Mouse (Mus musculus): ENCODE measurements around the gene Fam83e. TPM values are rescaled to one million over a fixed set of nuclear protein-coding genes. Genes with fewer than 3 reads are reported as not detected.

Fam83e gene
- polyA plus RNA-seq, 1 experiment from 2014 or later: 0.39 TPM

DNA sequence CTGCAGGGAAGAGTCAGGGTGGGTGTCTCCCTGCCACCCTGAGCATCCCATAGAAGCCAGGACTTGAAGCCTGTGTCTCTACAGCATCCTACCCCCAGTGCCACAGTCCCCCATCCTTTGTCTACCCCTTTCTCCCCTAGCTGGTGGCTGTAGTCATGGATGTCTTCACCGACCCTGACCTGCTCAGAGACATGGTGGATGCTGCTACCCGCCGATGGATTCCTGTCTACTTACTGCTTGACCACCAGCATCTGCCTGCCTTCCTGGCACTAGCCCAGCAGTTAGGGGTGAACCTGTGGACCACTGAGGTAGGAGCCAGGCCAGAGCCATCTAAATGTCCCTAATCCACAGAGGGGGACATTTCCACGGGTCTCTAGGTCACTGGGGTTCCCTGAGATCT, 2.3 kb downstream of the Fam83e start:
- Histone ChIP-seq H3K9me3 (replicated peaks; ENCODE audit: control insufficient read depth, low read length) (no peaks in the 10 kb centered on the region), H3K4me2 (ENCODE audit: low read depth, low read length) (no peak overlapping the region), H3K4me3 (ENCODE audit: low read length) (no peak overlapping the region), H3K9ac (ENCODE audit: low read length) (no peak overlapping the region), H3K4me1 (ENCODE audit: control insufficient read depth, insufficient read depth, low read length) (peaks cover 14% of the 10 kb centered on the region), H3K27me3 (ENCODE audit: control insufficient read depth, insufficient read depth, low read length) (no peaks in the 10 kb centered on the region), H3K27ac (ENCODE audit: low read length) (no peak overlapping the region), H3K36me3 (ENCODE audit: control insufficient read depth, insufficient read depth) (peaks cover 23% of the 10 kb centered on the region)
- ATAC-seq (replicated peaks; ENCODE audit: extremely low read depth, insufficient read depth, low FRiP score): no peak
- 89% methylated on average over 4 of the region's 4 CpGs for WGBS

DNA sequence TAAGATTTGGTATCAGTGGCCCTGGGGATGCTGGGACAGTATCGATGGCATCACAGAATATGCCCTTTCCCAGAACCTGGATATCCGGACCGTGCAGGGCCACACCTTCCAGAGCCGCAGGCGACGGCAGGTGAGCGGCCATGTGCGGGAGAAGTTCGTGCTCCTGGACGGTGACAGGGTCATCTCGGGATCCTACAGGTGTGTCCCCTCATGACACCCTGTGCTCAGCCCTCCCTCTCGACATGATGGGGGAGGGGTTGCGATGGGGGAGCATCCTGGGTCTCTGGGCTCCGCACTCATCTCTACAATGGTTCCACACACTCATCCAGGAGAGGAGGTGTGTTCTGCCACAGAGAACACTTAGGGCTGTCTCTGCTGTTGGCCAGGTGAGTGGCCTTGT, 2.8 kb downstream of the Fam83e start:
- H3K27ac ChIP-seq (ENCODE audit: low read length): no peak overlapping the region
- no peak for ATAC-seq (replicated peaks; ENCODE audit: extremely low read depth, insufficient read depth, low FRiP score)
- no peak overlapping the region for H3K9ac ChIP-seq (ENCODE audit: low read length)
- no peaks in the 10 kb centered on the region for H3K9me3 ChIP-seq (replicated peaks; ENCODE audit: control insufficient read depth, low read length)
- no peak overlapping the region for H3K4me3 ChIP-seq (ENCODE audit: low read length)
- peaks cover 11% of the 10 kb centered on the region for H3K4me1 ChIP-seq (ENCODE audit: control insufficient read depth, insufficient read depth, low read length)
- H3K36me3 ChIP-seq (ENCODE audit: control insufficient read depth, insufficient read depth): peaks cover 23% of the 10 kb centered on the region
- 90% methylated on average over 14 of the region's 14 CpGs for WGBS
- no peak overlapping the region for H3K4me2 ChIP-seq (ENCODE audit: low read depth, low read length)
- H3K27me3 ChIP-seq (ENCODE audit: control insufficient read depth, insufficient read depth, low read length): no peaks in the 10 kb centered on the region

DNA sequence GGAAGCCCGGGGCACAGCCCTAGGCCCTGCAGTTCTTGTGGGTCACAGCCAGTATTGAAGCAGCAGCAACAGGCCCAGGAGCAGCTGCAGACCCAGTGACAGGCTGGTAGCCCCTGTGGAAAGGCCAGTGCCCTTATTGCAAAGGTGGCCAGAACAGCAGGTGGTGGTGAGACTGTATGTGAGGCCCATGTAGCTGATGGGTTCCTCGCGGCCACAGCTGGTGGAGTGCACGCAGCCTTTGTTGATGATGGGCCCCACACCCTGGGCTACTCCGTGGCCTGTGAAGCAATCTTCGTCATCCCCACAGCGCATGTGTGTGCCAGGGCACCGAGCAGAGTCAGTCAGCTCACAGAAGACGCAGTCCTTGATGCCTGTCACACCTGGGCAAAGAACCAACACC, 4.1 kb downstream of the Fam83e start:
- no peak for ATAC-seq (replicated peaks; ENCODE audit: extremely low read depth, insufficient read depth, low FRiP score)
- H3K27ac ChIP-seq (ENCODE audit: low read length): no peak overlapping the region
- H3K4me1 ChIP-seq (ENCODE audit: control insufficient read depth, insufficient read depth, low read length): no peaks in the 10 kb centered on the region
- peaks cover 12% of the 10 kb centered on the region for H3K36me3 ChIP-seq (ENCODE audit: control insufficient read depth, insufficient read depth)
- H3K9ac ChIP-seq (ENCODE audit: low read length): no peak overlapping the region
- no peak overlapping the region for H3K4me3 ChIP-seq (ENCODE audit: low read length)
- no peaks in the 10 kb centered on the region for H3K9me3 ChIP-seq (replicated peaks; ENCODE audit: control insufficient read depth, low read length)
- no peak overlapping the region for H3K4me2 ChIP-seq (ENCODE audit: low read depth, low read length)
- no peaks in the 10 kb centered on the region for H3K27me3 ChIP-seq (ENCODE audit: control insufficient read depth, insufficient read depth, low read length)
- WGBS: 88% methylated on average over 9 of the region's 9 CpGs

DNA sequence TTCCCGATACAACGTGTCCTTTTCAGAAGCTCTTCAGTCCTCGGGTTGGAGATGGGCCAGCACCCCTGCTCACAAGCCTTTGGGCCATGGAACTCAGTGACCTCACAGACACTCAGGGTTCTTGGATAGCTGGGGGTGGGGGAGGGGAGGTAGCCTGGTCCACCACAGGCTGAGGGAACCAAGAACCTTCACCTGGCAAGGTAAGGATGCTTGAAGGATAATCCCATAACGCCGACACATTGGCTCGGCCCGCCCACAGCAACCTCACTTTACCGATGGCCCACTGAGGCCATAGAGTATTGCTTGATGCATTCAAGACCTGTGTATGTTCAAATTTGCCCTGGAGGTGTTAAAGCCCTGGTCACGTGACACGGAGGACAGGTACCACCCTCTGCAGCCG, 4.7 kb downstream of the Fam83e start, which contains the start of gene Spaca4:
Gene Spaca4, minus strand, starts transcription at position 101 of the 400 bp plus-strand sequence.
- Histone ChIP-seq H3K36me3 (ENCODE audit: control insufficient read depth, insufficient read depth) (peaks cover 8% of the 10 kb centered on the region), H3K27ac (ENCODE audit: low read length) (no peak within 1 kb of the TSS), H3K9ac (ENCODE audit: low read length) (no peak within 1 kb of the TSS), H3K4me3 (ENCODE audit: low read length) (no peak within 1 kb of the TSS), H3K4me2 (ENCODE audit: low read depth, low read length) (no peak within 1 kb of the TSS), H3K9me3 (replicated peaks; ENCODE audit: control insufficient read depth, low read length) (no peaks in the 10 kb centered on the region), H3K4me1 (ENCODE audit: control insufficient read depth, insufficient read depth, low read length) (no peaks in the 10 kb centered on the region), H3K27me3 (ENCODE audit: control insufficient read depth, insufficient read depth, low read length) (no peaks in the 10 kb centered on the region)
- ATAC-seq (replicated peaks; ENCODE audit: extremely low read depth, insufficient read depth, low FRiP score): no peak
- 87% methylated on average over 11 of the region's 11 CpGs for WGBS

DNA sequence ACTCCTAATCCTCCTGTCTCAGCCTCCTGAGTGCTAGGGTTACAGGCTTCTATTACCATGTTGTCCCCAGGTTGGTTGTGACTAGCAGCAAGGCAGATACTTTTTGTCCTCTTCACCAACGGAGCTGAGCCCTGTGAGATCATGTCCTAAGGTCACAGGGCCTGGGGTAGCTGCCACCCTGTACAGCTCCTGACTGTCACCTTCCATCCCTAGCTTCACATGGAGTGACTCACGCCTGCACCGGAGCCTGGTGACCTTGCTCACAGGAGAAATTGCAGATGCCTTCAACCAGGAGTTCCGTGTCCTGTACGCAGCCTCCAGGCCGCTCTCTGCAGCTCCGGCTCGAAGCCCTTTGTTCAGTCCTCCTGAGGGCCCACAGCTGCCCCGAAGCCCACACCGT, 5.4 kb downstream of the Fam83e start:
- Histone ChIP-seq H3K9ac (ENCODE audit: low read length) (no peak overlapping the region), H3K4me2 (ENCODE audit: low read depth, low read length) (no peak overlapping the region), H3K9me3 (replicated peaks; ENCODE audit: control insufficient read depth, low read length) (no peaks in the 10 kb centered on the region), H3K4me3 (ENCODE audit: low read length) (no peak overlapping the region), H3K4me1 (ENCODE audit: control insufficient read depth, insufficient read depth, low read length) (no peaks in the 10 kb centered on the region), H3K27me3 (ENCODE audit: control insufficient read depth, insufficient read depth, low read length) (no peaks in the 10 kb centered on the region), H3K27ac (ENCODE audit: low read length) (no peak overlapping the region), H3K36me3 (ENCODE audit: control insufficient read depth, insufficient read depth) (peaks cover 5% of the 10 kb centered on the region; the same call in 1 of the 2 replicates)
- ATAC-seq (replicated peaks; ENCODE audit: extremely low read depth, insufficient read depth, low FRiP score): no peak
- WGBS: 87% methylated on average over 10 of the region's 10 CpGs

DNA sequence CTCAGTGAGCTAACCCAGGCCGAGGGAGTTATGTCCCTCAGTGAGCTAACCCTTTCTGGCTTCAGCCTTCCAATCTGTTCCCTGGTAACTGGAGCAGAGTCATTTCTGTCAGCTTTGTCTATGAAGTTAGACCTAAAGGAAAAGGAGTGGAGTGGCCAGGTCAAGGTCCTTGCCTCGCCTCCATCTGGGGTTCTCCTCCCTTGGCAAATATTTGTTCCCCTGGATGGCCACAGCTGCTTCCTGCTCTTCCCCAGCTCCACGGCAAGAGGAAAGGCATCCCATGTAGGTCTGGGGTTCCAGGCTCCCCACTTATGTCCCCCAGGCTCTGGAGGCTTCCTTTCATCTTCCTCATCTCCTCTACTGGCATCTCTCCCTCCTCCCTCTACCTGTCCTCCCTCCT, 6.6 kb downstream of the Fam83e start:
- no peaks in the 10 kb centered on the region for H3K27me3 ChIP-seq (ENCODE audit: control insufficient read depth, insufficient read depth, low read length)
- H3K4me1 ChIP-seq (ENCODE audit: control insufficient read depth, insufficient read depth, low read length): no peaks in the 10 kb centered on the region
- ATAC-seq (replicated peaks; ENCODE audit: extremely low read depth, insufficient read depth, low FRiP score): no peak
- H3K27ac ChIP-seq (ENCODE audit: low read length): no peak overlapping the region
- 75% methylated on average over 3 of the region's 3 CpGs for WGBS
- peaks cover 3% of the 10 kb centered on the region; the same call in 1 of the 2 replicates for H3K36me3 ChIP-seq (ENCODE audit: control insufficient read depth, insufficient read depth)
- H3K4me2 ChIP-seq (ENCODE audit: low read depth, low read length): no peak overlapping the region
- H3K4me3 ChIP-seq (ENCODE audit: low read length): no peak overlapping the region
- no peak overlapping the region for H3K9ac ChIP-seq (ENCODE audit: low read length)
- H3K9me3 ChIP-seq (replicated peaks; ENCODE audit: control insufficient read depth, low read length): no peaks in the 10 kb centered on the region

DNA sequence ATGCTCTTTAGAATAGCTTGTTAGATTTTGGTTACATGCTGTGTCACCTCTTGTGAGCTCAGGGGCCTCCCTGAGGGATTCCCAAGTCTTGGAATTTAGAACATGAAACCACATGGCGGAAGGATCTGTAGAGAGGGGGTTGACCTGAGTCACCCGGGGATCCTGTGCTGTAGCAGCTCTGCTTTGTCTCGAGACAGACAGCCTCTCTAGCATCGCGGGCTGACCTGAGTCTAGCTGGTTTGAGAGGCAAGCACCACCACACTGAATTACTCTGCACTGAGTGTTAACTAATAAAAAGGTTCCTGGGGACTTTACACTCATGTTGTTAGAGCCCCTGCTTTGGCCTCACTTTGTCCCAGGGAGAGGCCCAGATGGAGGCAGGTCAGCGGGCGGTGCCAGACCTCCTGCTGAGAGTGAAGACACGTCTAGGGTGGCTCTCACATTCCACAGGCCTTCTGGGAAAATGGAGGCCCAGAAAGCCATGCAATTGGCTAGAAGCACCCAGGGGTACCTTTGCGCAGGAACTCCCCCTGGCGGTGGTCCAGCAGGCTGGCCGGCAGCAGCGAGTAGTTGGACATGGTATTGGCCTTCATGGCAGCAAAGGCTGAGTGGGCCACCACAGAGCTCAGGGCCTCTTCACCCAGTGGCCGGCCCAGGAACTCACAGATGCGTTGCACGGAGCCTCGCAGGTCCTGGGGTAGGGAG, 9.9 kb downstream of the Fam83e start:
- 18% methylated on average over 16 of the region's 16 CpGs for WGBS
- no peak overlapping the region for H3K9ac ChIP-seq (ENCODE audit: low read length)
- H3K4me1 ChIP-seq (ENCODE audit: control insufficient read depth, insufficient read depth, low read length): no peaks in the 10 kb centered on the region
- no peaks in the 10 kb centered on the region for H3K36me3 ChIP-seq (ENCODE audit: control insufficient read depth, insufficient read depth)
- no peaks in the 10 kb centered on the region for H3K27me3 ChIP-seq (ENCODE audit: control insufficient read depth, insufficient read depth, low read length)
- no peak overlapping the region for H3K4me3 ChIP-seq (ENCODE audit: low read length)
- H3K27ac ChIP-seq (ENCODE audit: low read length): no peak overlapping the region
- H3K4me2 ChIP-seq (ENCODE audit: low read depth, low read length): no peak overlapping the region
- ATAC-seq (replicated peaks; ENCODE audit: extremely low read depth, insufficient read depth, low FRiP score): no peak
- no peaks in the 10 kb centered on the region for H3K9me3 ChIP-seq (replicated peaks; ENCODE audit: control insufficient read depth, low read length)

DNA sequence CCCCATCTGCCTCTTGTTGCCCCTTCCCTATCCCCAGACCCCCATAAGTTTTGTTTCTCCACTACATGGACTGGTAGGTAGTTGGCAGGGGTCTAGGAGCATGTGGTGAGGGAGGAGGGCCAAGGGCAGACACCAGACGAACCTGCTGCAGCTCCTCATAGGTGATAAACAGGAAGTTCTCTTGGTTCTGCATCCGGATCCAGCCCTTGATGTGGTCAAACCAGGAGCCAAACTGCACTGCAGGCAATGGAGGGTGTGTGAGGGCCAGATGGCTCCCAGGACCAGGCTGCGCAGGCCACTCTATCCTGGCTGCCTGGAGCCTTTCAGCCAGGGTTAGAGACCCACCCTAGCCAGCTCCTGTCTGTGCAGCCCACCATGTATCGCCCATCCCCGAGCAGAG, 12.5 kb downstream of the Fam83e start:
- peak; percentile 49 for ATAC-seq (replicated peaks; ENCODE audit: extremely low read depth, insufficient read depth, low FRiP score)
- no peak overlapping the region for H3K27ac ChIP-seq (ENCODE audit: low read length)
- H3K4me1 ChIP-seq (ENCODE audit: control insufficient read depth, insufficient read depth, low read length): no peaks in the 10 kb centered on the region
- H3K9me3 ChIP-seq (replicated peaks; ENCODE audit: control insufficient read depth, low read length): no peaks in the 10 kb centered on the region
- H3K36me3 ChIP-seq (ENCODE audit: control insufficient read depth, insufficient read depth): no peaks in the 10 kb centered on the region
- H3K4me2 ChIP-seq (ENCODE audit: low read depth, low read length): no peak overlapping the region
- H3K4me3 ChIP-seq (ENCODE audit: low read length): no peak overlapping the region
- WGBS: 67% methylated on average over 5 of the region's 5 CpGs
- H3K27me3 ChIP-seq (ENCODE audit: control insufficient read depth, insufficient read depth, low read length): no peaks in the 10 kb centered on the region
- no peak overlapping the region for H3K9ac ChIP-seq (ENCODE audit: low read length)

DNA sequence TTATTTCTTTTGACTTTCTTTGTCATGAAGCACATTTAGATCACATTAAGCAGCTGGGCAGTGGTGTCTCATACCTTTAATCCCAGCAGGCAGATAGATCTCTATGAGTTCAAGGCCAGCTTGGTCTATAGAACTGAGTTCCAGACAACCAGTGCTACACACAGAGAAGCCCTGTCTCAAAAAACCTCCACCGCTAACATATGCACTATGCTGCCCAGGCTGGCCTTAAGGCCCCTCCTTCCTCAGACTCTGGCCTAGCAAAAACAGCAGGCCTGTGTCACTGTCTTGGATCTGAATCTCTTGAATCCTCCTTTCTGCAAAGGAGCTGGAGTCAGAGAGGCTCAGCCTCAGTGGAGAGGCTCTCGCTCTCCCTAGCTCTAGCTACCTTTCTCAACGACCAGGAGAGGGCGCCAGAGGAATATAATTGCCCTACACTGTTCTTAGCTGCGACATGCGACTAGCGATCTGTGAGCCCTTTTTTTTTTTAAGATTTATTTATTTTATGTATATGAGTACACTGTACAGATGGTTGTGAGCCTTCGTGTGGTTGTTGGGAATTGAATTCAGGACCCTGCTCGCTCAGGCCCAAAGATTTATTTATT, 18.3 kb downstream of the Fam83e start:
- Histone ChIP-seq H3K9me3 (replicated peaks; ENCODE audit: control insufficient read depth, low read length) (no peaks in the 10 kb centered on the region), H3K27me3 (ENCODE audit: control insufficient read depth, insufficient read depth, low read length) (no peaks in the 10 kb centered on the region), H3K36me3 (ENCODE audit: control insufficient read depth, insufficient read depth) (no peaks in the 10 kb centered on the region), H3K4me2 (ENCODE audit: low read depth, low read length) (no peak overlapping the region), H3K4me1 (ENCODE audit: control insufficient read depth, insufficient read depth, low read length) (no peaks in the 10 kb centered on the region), H3K27ac (ENCODE audit: low read length) (no peak overlapping the region), H3K4me3 (ENCODE audit: low read length) (no peak overlapping the region), H3K9ac (ENCODE audit: low read length) (no peak overlapping the region)
- ATAC-seq (replicated peaks; ENCODE audit: extremely low read depth, insufficient read depth, low FRiP score): peak; percentile 65
- 10% methylated on average over 9 of the region's 9 CpGs for WGBS

Data from heart, embryonic 16.5 days (tissue).